Mouse (Mus musculus) forebrain, embryonic 10.5 days (tissue): Measurements from ENCODE around the gene Smarcal1. TPM values are rescaled to one million over a fixed set of nuclear protein-coding genes. Genes with fewer than 3 reads are reported as not detected.

Experiments used
- DNase-seq: peaks from one replicate; pipeline ENCODE4 v3.0.0-alpha.2; 2017; ENCODE audit warnings: low spot score; ENCODE audit errors: extremely low spot score
- H3K27ac ChIP-seq: fragments of 300-500 bp; sonication (generic); 2 replicates; pipeline ENCODE4 v1.5.1; 2016; ENCODE audit warnings: mild to moderate bottlenecking
- H3K27me3 ChIP-seq: fragments of 300-500 bp; sonication (generic); 2 replicates; pipeline ENCODE4 v1.6.1; 2016; ENCODE audit warnings: mild to moderate bottlenecking; ENCODE audit not compliant: poor library complexity, severe bottlenecking
- H3K36me3 ChIP-seq: fragments of 300-500 bp; sonication (generic); replicated peaks from 2 replicates; pipeline ENCODE4 v1.6.1; 2016; ENCODE audit warnings: mild to moderate bottlenecking, moderate library complexity
- H3K4me1 ChIP-seq: fragments of 300-500 bp; sonication (generic); 2 replicates; pipeline ENCODE4 v1.6.1; 2016
- H3K4me3 ChIP-seq: fragments of 300-500 bp; sonication (generic); 2 replicates; pipeline ENCODE4 v1.5.1; 2016; ENCODE audit warnings: mild to moderate bottlenecking, moderate library complexity
- H3K9me3 ChIP-seq: fragments of 300-500 bp; sonication (generic); 2 replicates; pipeline ENCODE4 v1.6.1; 2016; ENCODE audit warnings: mild to moderate bottlenecking, moderate library complexity
- WGBS: fragments of 180-500 bp; shearing (Covaris S2); methylation state at CpG from one replicate; pipeline ENCODE4 v1.1.7; 2016; 5-methylcytosine and 5-hydroxymethylcytosine counted together
- polyA plus RNA-seq: library from polyadenylated mRNA; unstranded; fragments of >200 nt; fragmentation: Nextera tagmentation; extraction: Ambion mirVana; gene quantifications from 2 replicates; pipeline ENCODE4 v1.2.1, GENCODE M21; 2016

Gene Smarcal1
- polyA plus RNA-seq = 31.7 and 32.3 TPM in 2 replicates

DNA sequence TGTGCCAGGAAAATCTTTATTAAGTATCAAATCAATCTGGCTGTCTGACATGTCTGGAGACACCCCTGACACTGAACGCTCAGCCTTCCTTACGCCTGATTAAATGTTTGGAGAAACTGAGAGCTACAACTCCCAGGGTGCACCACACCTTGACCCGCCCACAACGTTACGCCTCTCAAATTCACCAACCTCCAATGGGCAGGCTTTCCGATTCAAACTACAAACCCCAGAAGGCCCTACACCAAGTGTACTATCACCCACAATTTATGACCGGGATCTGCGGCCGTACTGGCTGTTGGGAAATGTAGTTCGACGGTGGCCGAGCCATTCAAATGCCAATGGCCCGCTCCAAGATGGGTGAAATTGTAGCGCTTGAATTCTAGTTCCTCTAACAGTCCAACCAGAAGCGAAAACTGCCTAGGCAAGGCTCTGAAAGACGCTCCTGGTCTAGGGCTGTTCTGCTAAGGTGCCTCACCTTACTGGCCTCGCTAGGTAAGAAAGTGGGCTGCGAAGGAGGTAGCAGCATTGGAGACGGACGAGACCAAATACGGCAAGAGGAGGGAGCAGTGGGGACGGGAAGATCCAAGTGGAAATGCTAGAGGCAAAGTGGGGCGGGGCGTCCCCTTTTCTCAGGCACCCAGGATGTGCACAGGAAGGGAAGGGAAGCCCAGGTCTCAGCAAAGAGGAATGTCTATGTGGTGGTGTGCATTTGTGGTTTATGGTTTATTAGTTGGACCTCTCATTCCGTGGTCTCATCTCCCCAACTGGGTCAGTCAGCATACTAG, at the start of gene Smarcal1:
Gene Smarcal1 (plus strand): TSS at position 305 of the 785 bp plus-strand sequence.
- no peaks in the 10 kb centered on the region for H3K9me3 ChIP-seq
- under 1% methylated on average over 25 of the region's 25 CpGs for WGBS
- H3K4me1 ChIP-seq = peaks cover 37% of the 10 kb centered on the region
- H3K4me3 ChIP-seq = peak within 1 kb of the TSS; percentile 67
- H3K27me3 ChIP-seq = peaks cover 5% of the 10 kb centered on the region; the same call in 1 of the 2 replicates
- peak; percentile 93 for DNase-seq
- peaks cover 26% of the 10 kb centered on the region for H3K36me3 ChIP-seq
- H3K27ac ChIP-seq = peak within 1 kb of the TSS; percentile 90

- H3K27me3 ChIP-seq = peaks cover 51% of the 10 kb centered on the region
- H3K9me3 ChIP-seq = no peaks in the 10 kb centered on the region
- H3K4me1 ChIP-seq = peaks cover 19% of the 10 kb centered on the region
- no peak for DNase-seq
- no peaks in the 10 kb centered on the region for H3K36me3 ChIP-seq
- no peak overlapping the region for H3K27ac ChIP-seq
- H3K4me3 ChIP-seq = no peak overlapping the region
Measured at GRCm38 (mm10) chr1:72533439-72533838, 49.6 kb upstream of the Smarcal1 start.

DNA sequence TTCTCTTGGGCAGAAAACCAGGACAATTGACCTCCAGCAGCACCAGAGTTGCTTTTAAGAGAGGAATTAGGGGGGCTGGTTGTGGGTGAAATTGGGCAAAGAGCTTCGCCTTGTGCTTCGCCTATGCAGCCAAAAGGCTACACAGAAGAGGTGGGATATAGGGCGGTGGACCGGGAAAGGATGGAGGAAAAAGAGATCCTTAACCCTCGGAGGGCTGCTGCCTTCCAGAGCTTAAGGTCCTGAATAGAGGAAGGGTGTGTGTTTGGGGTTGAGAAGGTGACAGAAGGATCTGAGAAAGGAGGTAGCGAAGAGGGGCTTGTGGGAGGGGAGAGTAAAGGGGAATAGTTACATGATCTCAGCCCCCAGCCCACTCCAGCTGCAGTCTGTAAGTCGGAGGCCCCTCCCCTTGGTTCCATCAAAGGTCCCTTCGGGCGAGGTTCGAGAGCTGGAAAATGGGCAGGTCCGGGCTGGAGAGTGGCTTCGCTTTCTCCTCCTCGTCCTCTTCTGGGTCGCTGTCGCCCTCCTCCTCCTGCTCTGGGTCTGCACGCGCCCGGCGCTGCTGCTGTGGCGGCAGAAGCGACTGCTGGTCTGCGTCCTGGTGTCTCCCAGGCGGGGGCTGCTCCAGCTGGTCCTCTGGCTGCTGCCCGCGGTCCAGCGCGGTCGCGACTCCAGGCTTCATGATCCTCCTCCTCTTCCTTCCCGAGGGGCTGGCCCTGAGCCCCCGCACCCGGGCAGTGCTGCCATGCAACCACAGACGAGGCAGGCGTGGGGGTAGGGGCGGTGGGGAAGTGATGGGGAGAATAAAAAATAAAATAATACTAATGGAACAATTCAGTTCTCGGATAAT, 47.1 kb upstream of the Smarcal1 start:
- Histone ChIP-seq H3K4me3 (peak overlapping the region; percentile 52), H3K36me3 (no peaks in the 10 kb centered on the region), H3K9me3 (no peaks in the 10 kb centered on the region), H3K27ac (no peak overlapping the region), H3K27me3 (peaks cover 51% of the 10 kb centered on the region), H3K4me1 (peaks cover 19% of the 10 kb centered on the region)
- 2% methylated on average over 36 of the region's 36 CpGs for WGBS
- DNase-seq = peak; percentile 24

- no peaks in the 10 kb centered on the region for H3K9me3 ChIP-seq
- WGBS = 1% methylated on average over 41 of the region's 41 CpGs
- H3K27ac ChIP-seq = no peak within 1 kb of the TSS
- no peaks in the 10 kb centered on the region for H3K36me3 ChIP-seq
- peak; percentile 76 for DNase-seq
- peak within 1 kb of the TSS; percentile 52 for H3K4me3 ChIP-seq
- peaks cover 51% of the 10 kb centered on the region for H3K27me3 ChIP-seq
- H3K4me1 ChIP-seq = peaks cover 19% of the 10 kb centered on the region
Measured at GRCm38 (mm10) chr1:72536611-72537351, 46.3 kb upstream of the Smarcal1 start, which contains the start of gene March4. March4 (minus strand) TSS chr1:72536930.

- Histone ChIP-seq H3K9me3 (no peaks in the 10 kb centered on the region), H3K36me3 (no peaks in the 10 kb centered on the region), H3K27me3 (peaks cover 49% of the 10 kb centered on the region), H3K27ac (no peak overlapping the region), H3K4me3 (no peak overlapping the region), H3K4me1 (peaks cover 19% of the 10 kb centered on the region)
- WGBS = 89% methylated on average over 5 of the region's 5 CpGs
- no peak for DNase-seq
Measured at GRCm38 (mm10) chr1:72538266-72538665, 44.8 kb upstream of the Smarcal1 start.

DNA sequence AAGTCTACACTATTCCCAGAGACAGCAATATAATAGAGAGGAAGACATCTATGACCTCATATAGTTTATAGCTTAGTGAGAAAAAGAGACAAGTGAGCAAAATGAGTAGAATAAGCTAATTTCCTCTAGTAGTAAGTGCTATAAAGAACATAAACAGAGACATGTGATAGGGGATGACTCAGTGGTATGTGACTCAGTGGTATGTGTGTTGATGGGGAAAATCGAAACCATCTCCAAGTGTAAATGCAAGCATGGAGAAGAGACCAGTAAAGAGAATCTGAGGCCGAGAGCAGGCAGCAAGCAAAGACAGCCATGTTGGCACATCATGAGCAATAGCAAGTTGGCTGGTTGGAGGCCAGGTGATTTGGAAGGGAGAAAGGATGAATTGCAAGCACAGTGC, 32.7 kb upstream of the Smarcal1 start:
- Histone ChIP-seq H3K4me3 (no peak overlapping the region), H3K36me3 (no peaks in the 10 kb centered on the region), H3K27me3 (no peaks in the 10 kb centered on the region), H3K9me3 (no peaks in the 10 kb centered on the region), H3K4me1 (no peaks in the 10 kb centered on the region), H3K27ac (no peak overlapping the region)
- WGBS = 93% methylated on average over 2 of the region's 2 CpGs
- no peak for DNase-seq

GRCm38 (mm10) chr1:72556471-72556870, 26.6 kb upstream of the Smarcal1 start:
- Histone ChIP-seq H3K4me1 (peaks cover 8% of the 10 kb centered on the region), H3K4me3 (no peak overlapping the region), H3K27me3 (no peaks in the 10 kb centered on the region), H3K9me3 (no peaks in the 10 kb centered on the region), H3K27ac (no peak overlapping the region), H3K36me3 (no peaks in the 10 kb centered on the region)
- no peak for DNase-seq
- WGBS = 84% methylated on average over 3 of the region's 3 CpGs

DNA sequence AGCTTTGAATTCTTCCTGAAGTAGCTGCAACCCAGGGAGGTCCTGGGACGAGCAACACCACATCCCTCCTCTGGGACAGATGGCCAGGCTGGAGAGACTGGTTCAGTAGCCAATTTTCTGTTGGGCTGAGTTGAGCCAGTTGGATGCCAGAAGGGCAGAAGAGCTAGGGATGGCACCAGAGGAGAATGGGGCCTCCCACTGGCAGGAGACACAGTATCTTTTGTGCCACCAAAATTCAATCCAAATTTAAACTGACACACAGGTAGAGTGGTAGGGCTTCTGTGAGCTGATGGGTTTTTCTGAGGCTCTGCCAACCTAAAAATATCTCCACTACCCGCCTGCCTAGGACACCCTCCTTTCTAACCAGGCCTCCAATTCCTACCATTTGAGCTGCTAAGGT, 24.4 kb upstream of the Smarcal1 start:
- WGBS = 64% methylated on average over 2 of the region's 2 CpGs
- DNase-seq = no peak
- Histone ChIP-seq H3K4me1 (peaks cover 8% of the 10 kb centered on the region), H3K9me3 (no peaks in the 10 kb centered on the region), H3K27ac (no peak overlapping the region), H3K36me3 (no peaks in the 10 kb centered on the region), H3K27me3 (no peaks in the 10 kb centered on the region), H3K4me3 (no peak overlapping the region)

- 88% methylated on average over 6 of the region's 6 CpGs for WGBS
- H3K9me3 ChIP-seq = no peaks in the 10 kb centered on the region
- no peak overlapping the region for H3K27ac ChIP-seq
- no peaks in the 10 kb centered on the region for H3K36me3 ChIP-seq
- H3K4me3 ChIP-seq = no peak overlapping the region
- no peaks in the 10 kb centered on the region for H3K27me3 ChIP-seq
- H3K4me1 ChIP-seq = peaks cover 14% of the 10 kb centered on the region
- DNase-seq = no peak
Measured at GRCm38 (mm10) chr1:72564334-72564962, 18.6 kb upstream of the Smarcal1 start.

DNA sequence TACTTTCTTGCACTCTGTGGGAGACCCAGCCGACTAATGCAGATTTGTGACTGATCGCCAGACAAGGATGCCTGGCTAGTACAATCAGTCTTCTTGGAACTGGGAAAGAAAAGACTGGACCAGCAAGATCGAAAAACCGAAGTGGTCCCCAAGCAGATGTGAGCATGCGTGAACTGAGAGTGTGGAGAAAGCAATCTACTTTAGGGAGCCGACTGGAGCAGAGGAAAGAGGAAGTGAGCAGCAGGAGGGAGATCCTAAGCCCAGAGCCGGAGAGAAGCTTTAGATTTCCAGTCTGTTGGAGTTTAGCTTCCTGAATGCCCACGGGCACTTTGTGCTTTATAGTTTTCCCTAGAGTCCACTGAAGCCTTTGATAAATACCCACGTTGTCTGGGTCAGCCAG, 16.0 kb upstream of the Smarcal1 start:
- H3K36me3 ChIP-seq = no peaks in the 10 kb centered on the region
- DNase-seq = no peak
- peak overlapping the region; percentile 20; the same call in 1 of the 2 replicates for H3K4me3 ChIP-seq
- H3K9me3 ChIP-seq = no peaks in the 10 kb centered on the region
- H3K27ac ChIP-seq = peak overlapping the region; percentile 62; the same call in 1 of the 2 replicates
- peaks cover 20% of the 10 kb centered on the region for H3K4me1 ChIP-seq
- 32% methylated on average over 9 of the region's 9 CpGs for WGBS
- no peaks in the 10 kb centered on the region for H3K27me3 ChIP-seq

DNA sequence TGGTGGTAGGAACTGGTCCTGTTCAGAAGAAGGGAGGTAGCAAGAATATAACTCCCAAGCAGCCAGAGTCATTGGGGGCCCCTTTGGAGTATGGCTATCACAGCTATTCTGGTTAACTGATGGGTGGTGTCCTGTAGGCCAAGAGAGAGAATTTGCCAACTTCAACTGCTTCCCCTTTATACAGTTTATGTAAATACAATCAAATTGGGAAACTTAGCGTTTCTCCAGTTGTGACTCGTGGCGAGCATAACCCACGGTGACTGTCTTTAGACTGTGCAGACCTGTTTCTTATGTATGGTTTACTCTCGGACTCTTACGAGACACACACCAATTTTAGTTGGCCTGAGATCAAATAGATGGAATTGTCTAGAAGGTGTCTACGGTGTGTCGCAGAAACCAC, 14.3 kb upstream of the Smarcal1 start:
- 93% methylated on average over 8 of the region's 8 CpGs for WGBS
- H3K27ac ChIP-seq = no peak overlapping the region
- DNase-seq = no peak
- H3K9me3 ChIP-seq = no peaks in the 10 kb centered on the region
- H3K4me3 ChIP-seq = no peak overlapping the region
- peaks cover 20% of the 10 kb centered on the region for H3K4me1 ChIP-seq
- no peaks in the 10 kb centered on the region for H3K36me3 ChIP-seq
- no peaks in the 10 kb centered on the region for H3K27me3 ChIP-seq

GRCm38 (mm10) chr1:72574047-72574446, 9.0 kb upstream of the Smarcal1 start:
- no peak for DNase-seq
- 82% methylated on average over 7 of the region's 7 CpGs for WGBS
- H3K9me3 ChIP-seq = no peaks in the 10 kb centered on the region
- peaks cover 31% of the 10 kb centered on the region for H3K4me1 ChIP-seq
- H3K27me3 ChIP-seq = peaks cover 33% of the 10 kb centered on the region
- no peak overlapping the region for H3K27ac ChIP-seq
- H3K4me3 ChIP-seq = no peak overlapping the region
- no peaks in the 10 kb centered on the region for H3K36me3 ChIP-seq
